Mouse (Mus musculus) liver, embryonic 14.5 days (tissue): ENCODE measurements around the gene Fbxl18.

Experiments used
- CTCF ChIP-seq: IDR thresholded peaks from 2 replicates; pipeline ENCODE4 v1.5.1; 2016; ENCODE audit warnings: antibody characterized with exemption, low read depth, control low read depth
- EP300 ChIP-seq: IDR thresholded peaks from 2 replicates; pipeline ENCODE4 v1.6.1; 2016; ENCODE audit warnings: antibody characterized with exemption, low read depth

DNA sequence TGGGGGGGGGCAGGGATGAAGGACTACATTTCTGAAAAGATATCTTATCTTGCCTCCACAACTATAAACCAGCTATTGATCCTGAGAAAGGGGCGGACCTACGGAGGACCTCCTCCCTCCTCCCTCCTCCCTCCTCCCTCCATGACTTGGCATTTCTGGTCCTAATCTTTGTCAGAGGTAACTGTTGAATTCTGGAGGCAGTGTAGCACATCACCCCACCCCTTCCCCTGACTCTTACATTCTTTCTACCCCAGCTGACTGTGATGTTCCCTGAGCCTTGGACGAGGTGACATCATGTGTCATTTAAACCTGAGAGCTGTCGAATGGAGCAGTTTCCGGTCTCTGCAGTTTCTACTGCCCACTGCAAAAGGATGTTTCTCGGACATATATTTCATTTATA lies 41.6 kb downstream of the Fbxl18 start:
- no peak for TF ChIP-seq CTCF
- TF ChIP-seq EP300, result no peak
